Mouse (Mus musculus): ENCODE measurements around the gene Dzip1l. TPM values are rescaled to one million over a fixed set of nuclear protein-coding genes. Genes with fewer than 3 reads are reported as not detected.

Gene Dzip1l
- total RNA-seq, 4 experiments from 2014 or later = 3.1 to 5.1 (median 4.0) TPM

- no peak for DNase-seq (ENCODE audit: low spot score)
These were observed 87.8 kb downstream of the Dzip1l start, which contains the start of gene Cldn18 for GRCm38 (mm10) chr9:99717134-99717533. Gene Cldn18 (minus strand): TSS chr9:99717267.

Other genes with a start within 250 kb of the Dzip1l start
- 1 to 10 TPM; 3.7 to 8.8 (median 6.1) TPM for gene Mras, start 192.1 kb upstream of the Dzip1l start, total RNA-seq (2022)
- gene Nme9, start 178.0 kb upstream of the Dzip1l start, total RNA-seq (2022) = not detected
- gene Armc8, start 60.6 kb upstream of the Dzip1l start, total RNA-seq (2022) = 10 to 100 TPM; 15.5 to 17.6 (median 16.1) TPM
- gene Dbr1, start 53.7 kb upstream of the Dzip1l start, total RNA-seq (2022) = 1 to 10 TPM; 5.2 to 6.7 (median 5.6) TPM
- not detected for gene A4gnt, start 17.0 kb upstream of the Dzip1l start, total RNA-seq (2022)
- not detected for gene Cldn18, start 87.8 kb downstream of the Dzip1l start, total RNA-seq (2022)
- not detected for gene Sox14, start 246.7 kb downstream of the Dzip1l start, total RNA-seq (2022)

Measured in heart, adult 8-10 months (tissue).